Mouse (Mus musculus): ENCODE results near the gene Ptges2.

DNA sequence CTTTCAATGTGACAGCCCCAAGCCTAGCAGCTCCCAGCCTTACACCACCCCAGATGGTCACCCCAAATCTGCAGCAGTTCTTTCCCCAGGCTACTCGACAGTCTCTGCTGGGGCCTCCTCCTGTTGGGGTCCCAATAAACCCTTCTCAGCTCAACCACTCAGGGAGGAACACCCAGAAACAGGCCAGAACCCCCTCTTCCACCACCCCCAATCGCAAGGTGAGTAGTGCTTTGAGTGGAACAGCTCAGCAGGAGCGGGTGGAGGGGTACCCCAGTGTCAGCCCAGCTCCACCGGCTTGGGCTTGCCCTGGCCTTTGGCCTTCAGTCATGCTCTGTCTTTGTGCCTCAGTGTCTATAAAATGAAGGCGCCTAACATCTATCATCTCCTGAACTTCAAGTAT lies 28.4 kb upstream of the Ptges2 start:
- TF ChIP-seq CTCF (conservative IDR thresholded peaks at IDR 0.05 in 1 of 2, IDR thresholded peaks at IDR 0.05 in 1 of 2; ENCODE audit: low read depth in 2 of 2, low read length in 2 of 2) (no peak), ZC3H11A (IDR thresholded peaks at IDR 0.05; ENCODE audit: low read depth, low read length) (no peak), TBP (conservative IDR thresholded peaks at IDR 0.05; ENCODE audit: low read depth, low read length) (no peak), KAT2A (IDR thresholded peaks at IDR 0.05; ENCODE audit: insufficient replicate concordance, low read length) (no peak), UBTF (IDR thresholded peaks at IDR 0.05; ENCODE audit: low read depth, low read length) (no peak), MAX (IDR thresholded peaks at IDR 0.05; ENCODE audit: low read length) (no peak)
